Mouse (Mus musculus): ENCODE measurements around the gene Plekho2. TPM values are rescaled to one million over a fixed set of nuclear protein-coding genes. Genes with fewer than 3 reads are reported as not detected.

The Plekho2 gene
- polyA plus RNA-seq, 1 experiment from 2014 or later, result 13.4 TPM

GRCm38 (mm10) chr9:65572837-65573236, 7.0 kb downstream of the Plekho2 start:
- 88% methylated on average over 6 of the region's 6 CpGs for WGBS
- no peak overlapping the region for H3K4me2 ChIP-seq (ENCODE audit: low read length)
- 0 out of 2 replicates have a peak, but pooled peaks cover 13% of the 10 kb centered on the region for H3K36me3 ChIP-seq (ENCODE audit: insufficient read depth, low read length)
- no peak for ATAC-seq (replicated peaks; ENCODE audit: low FRiP score, low read depth)
- H3K4me1 ChIP-seq (replicated peaks; ENCODE audit: insufficient read depth, low read length), result peaks cover 8% of the 10 kb centered on the region; the same call in 1 of the 2 replicates
- DNase-seq (ENCODE audit: low spot score), result no peak
- no peak overlapping the region for H3K4me3 ChIP-seq (replicated peaks; ENCODE audit: low read depth, low read length)
- H3K9ac ChIP-seq (ENCODE audit: low read depth, low read length), result no peak overlapping the region
- no peaks in the 10 kb centered on the region for H3K9me3 ChIP-seq (replicated peaks; ENCODE audit: low read length)
- no peak for TF ChIP-seq CTCF (IDR thresholded peaks at IDR 0.05; ENCODE audit: low read depth)
- H3K27me3 ChIP-seq (ENCODE audit: insufficient read depth, low read length), result no peaks in the 10 kb centered on the region
- no peak overlapping the region for H3K27ac ChIP-seq

- no peak for TF ChIP-seq CTCF (IDR thresholded peaks at IDR 0.05; ENCODE audit: low read depth)
- WGBS, result 66% methylated on average over 6 of the region's 6 CpGs
- Histone ChIP-seq H3K27me3 (ENCODE audit: insufficient read depth, low read length) (no peaks in the 10 kb centered on the region), H3K27ac (no peak overlapping the region), H3K9me3 (replicated peaks; ENCODE audit: low read length) (no peaks in the 10 kb centered on the region), H3K4me1 (replicated peaks; ENCODE audit: insufficient read depth, low read length) (no peaks in the 10 kb centered on the region), H3K4me2 (ENCODE audit: low read length) (no peak overlapping the region), H3K36me3 (ENCODE audit: insufficient read depth, low read length) (0 out of 2 replicates have a peak, but pooled peaks cover 13% of the 10 kb centered on the region), H3K4me3 (replicated peaks; ENCODE audit: low read depth, low read length) (no peak overlapping the region), H3K9ac (ENCODE audit: low read depth, low read length) (no peak overlapping the region)
- peak; percentile 31 for DNase-seq (ENCODE audit: low spot score)
- no peak for ATAC-seq (replicated peaks; ENCODE audit: low FRiP score, low read depth)
Measured at GRCm38 (mm10) chr9:65569491-65569971, 10.3 kb downstream of the Plekho2 start.

GRCm38 (mm10) chr9:65568787-65569186, 11.1 kb downstream of the Plekho2 start:
- H3K4me1 ChIP-seq (replicated peaks; ENCODE audit: insufficient read depth, low read length), result no peaks in the 10 kb centered on the region
- H3K4me2 ChIP-seq (ENCODE audit: low read length), result no peak overlapping the region
- 92% methylated on average over 6 of the region's 6 CpGs for WGBS
- no peak overlapping the region for H3K9ac ChIP-seq (ENCODE audit: low read depth, low read length)
- DNase-seq (ENCODE audit: low spot score), result no peak
- H3K36me3 ChIP-seq (ENCODE audit: insufficient read depth, low read length), result 0 out of 2 replicates have a peak, but pooled peaks cover 13% of the 10 kb centered on the region
- TF ChIP-seq CTCF (IDR thresholded peaks at IDR 0.05; ENCODE audit: low read depth), result no peak
- no peaks in the 10 kb centered on the region for H3K27me3 ChIP-seq (ENCODE audit: insufficient read depth, low read length)
- H3K27ac ChIP-seq, result no peak overlapping the region
- no peak overlapping the region for H3K4me3 ChIP-seq (replicated peaks; ENCODE audit: low read depth, low read length)
- H3K9me3 ChIP-seq (replicated peaks; ENCODE audit: low read length), result no peaks in the 10 kb centered on the region
- no peak for ATAC-seq (replicated peaks; ENCODE audit: low FRiP score, low read depth)

- no peak for TF ChIP-seq CTCF (IDR thresholded peaks at IDR 0.05; ENCODE audit: low read depth)
- Histone ChIP-seq H3K36me3 (ENCODE audit: insufficient read depth, low read length) (no peaks in the 10 kb centered on the region), H3K9ac (ENCODE audit: low read depth, low read length) (no peak overlapping the region), H3K27ac (no peak overlapping the region), H3K4me2 (ENCODE audit: low read length) (no peak overlapping the region), H3K9me3 (replicated peaks; ENCODE audit: low read length) (no peaks in the 10 kb centered on the region), H3K4me3 (replicated peaks; ENCODE audit: low read depth, low read length) (no peak overlapping the region), H3K27me3 (ENCODE audit: insufficient read depth, low read length) (no peaks in the 10 kb centered on the region), H3K4me1 (replicated peaks; ENCODE audit: insufficient read depth, low read length) (peaks cover 3% of the 10 kb centered on the region; the same call in 1 of the 2 replicates)
- 96% methylated on average over 2 of the region's 2 CpGs for WGBS
- DNase-seq (ENCODE audit: low spot score) (no peak), ATAC-seq (replicated peaks; ENCODE audit: low FRiP score, low read depth) (no peak)
Measured at GRCm38 (mm10) chr9:65564698-65565097, 15.1 kb downstream of the Plekho2 start.

GRCm38 (mm10) chr9:65563073-65563472, 16.8 kb downstream of the Plekho2 start:
- WGBS, result 90% methylated on average over 5 of the region's 5 CpGs
- no peak for ATAC-seq (replicated peaks; ENCODE audit: low FRiP score, low read depth)
- no peak overlapping the region for H3K4me2 ChIP-seq (ENCODE audit: low read length)
- no peak for TF ChIP-seq CTCF (IDR thresholded peaks at IDR 0.05; ENCODE audit: low read depth)
- peaks cover 7% of the 10 kb centered on the region; the same call in 1 of the 2 replicates for H3K36me3 ChIP-seq (ENCODE audit: insufficient read depth, low read length)
- H3K27ac ChIP-seq, result no peak overlapping the region
- H3K9me3 ChIP-seq (replicated peaks; ENCODE audit: low read length), result no peaks in the 10 kb centered on the region
- DNase-seq (ENCODE audit: low spot score), result no peak
- no peaks in the 10 kb centered on the region for H3K27me3 ChIP-seq (ENCODE audit: insufficient read depth, low read length)
- peaks cover 3% of the 10 kb centered on the region; the same call in 1 of the 2 replicates for H3K4me1 ChIP-seq (replicated peaks; ENCODE audit: insufficient read depth, low read length)
- no peak overlapping the region for H3K4me3 ChIP-seq (replicated peaks; ENCODE audit: low read depth, low read length)
- no peak overlapping the region for H3K9ac ChIP-seq (ENCODE audit: low read depth, low read length)

- peaks cover 3% of the 10 kb centered on the region; the same call in 1 of the 2 replicates for H3K4me1 ChIP-seq (replicated peaks; ENCODE audit: insufficient read depth, low read length)
- no peak for DNase-seq (ENCODE audit: low spot score)
- H3K4me2 ChIP-seq (ENCODE audit: low read length), result no peak overlapping the region
- ATAC-seq (replicated peaks; ENCODE audit: low FRiP score, low read depth), result peak; percentile 49; the same call in 1 of the 2 replicates
- H3K9ac ChIP-seq (ENCODE audit: low read depth, low read length), result no peak overlapping the region
- H3K4me3 ChIP-seq (replicated peaks; ENCODE audit: low read depth, low read length), result no peak overlapping the region
- H3K27ac ChIP-seq, result 0 out of 2 replicates have a peak overlapping the region, but pooled peaks have one; percentile 32
- H3K9me3 ChIP-seq (replicated peaks; ENCODE audit: low read length), result no peaks in the 10 kb centered on the region
- peaks cover 12% of the 10 kb centered on the region; the same call in 1 of the 2 replicates for H3K36me3 ChIP-seq (ENCODE audit: insufficient read depth, low read length)
- TF ChIP-seq CTCF (IDR thresholded peaks at IDR 0.05; ENCODE audit: low read depth), result no peak
- WGBS, result 14% methylated on average over 4 of the region's 4 CpGs
- H3K27me3 ChIP-seq (ENCODE audit: insufficient read depth, low read length), result no peaks in the 10 kb centered on the region
Measured at GRCm38 (mm10) chr9:65562081-65562506, 17.7 kb downstream of the Plekho2 start.

Measured in kidney, postnatal 0 days (tissue).